Mouse (Mus musculus) CD8-positive naive resting alpha-beta T cell, adult 57 days (primary cell): ENCODE data around the gene Ier5. TPM values are rescaled to one million over a fixed set of nuclear protein-coding genes. Genes with fewer than 3 reads are reported as not detected.

Experiments
- total RNA-seq: library from RNA; stranded (reverse); gene quantifications from one replicate; pipeline ENCODE4 v1.2.4, GENCODE M21; 2023

Ier5 gene
- 126 TPM for total RNA-seq

GRCm38 (mm10) chr1:155099280-155099848, at the start of gene Ier5:
Gene Ier5, minus strand, starts transcription at chr1:155099636.

GRCm38 (mm10) chr1:155146572-155146980, 47.1 kb upstream of the Ier5 start, which contains the start of gene Mr1:
Gene Mr1, minus strand, starts transcription at chr1:155146814.

Other genes starting within 250 kb of the Ier5 start
- gene Cacna1e, start 215.1 kb downstream of the Ier5 start, total RNA-seq: 3.0 TPM
- 16.7 TPM for gene Mr1, start 47.2 kb upstream of the Ier5 start, total RNA-seq
- gene Stx6, start 59.1 kb upstream of the Ier5 start, total RNA-seq: 59.7 TPM
- not detected for gene BC034090, start 144.8 kb upstream of the Ier5 start, total RNA-seq